Mouse (Mus musculus): ENCODE results near the gene Pde1b. TPM values are rescaled to one million over a fixed set of nuclear protein-coding genes. Genes with fewer than 3 reads are reported as not detected.

Gene Pde1b
- 6.3 TPM for polyA plus RNA-seq (2017; shearing (Covaris generic))

DNA sequence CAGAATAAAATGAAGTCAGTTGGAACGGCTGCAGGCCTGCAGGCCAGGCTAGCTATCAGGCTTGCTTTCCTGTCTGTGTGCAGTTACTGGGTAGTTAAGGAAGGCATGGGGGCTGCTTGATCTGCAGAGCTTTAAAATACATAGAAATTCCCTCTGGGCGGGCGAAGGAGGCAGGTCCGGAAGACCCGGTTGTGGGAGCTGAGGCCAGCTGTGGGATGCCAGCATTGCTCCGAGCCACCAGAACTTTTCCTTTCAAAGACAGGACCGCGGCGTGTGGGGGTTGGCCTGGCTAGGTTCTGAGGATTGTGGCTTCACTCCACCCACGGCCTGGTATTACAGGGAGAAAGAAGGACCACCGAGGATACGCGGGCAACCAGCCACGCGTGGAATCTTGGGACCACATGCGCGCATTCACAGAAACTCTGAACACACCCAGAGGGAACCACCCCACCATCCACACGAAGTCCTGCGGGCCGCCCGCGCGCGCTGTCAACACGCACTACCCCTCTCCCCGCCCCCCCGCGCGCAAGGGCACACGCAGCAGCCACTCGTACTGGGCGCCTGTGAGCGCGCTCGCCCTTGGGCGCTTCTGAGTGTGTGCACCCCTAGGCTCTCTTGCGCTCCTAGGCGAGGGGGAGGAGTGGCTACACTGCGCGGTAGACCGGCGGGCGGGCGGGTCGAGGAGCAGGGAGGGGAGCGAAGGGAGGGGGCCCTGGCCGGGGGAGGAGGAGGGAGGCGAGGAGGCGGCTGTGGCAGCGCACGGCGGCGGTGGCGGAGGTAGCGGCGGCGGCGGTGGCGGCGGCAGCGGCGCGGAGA is at the start of gene Pde1b:
Gene Pde1b, plus strand, starts transcription at position 600 of the 816 bp plus-strand sequence.

DNA sequence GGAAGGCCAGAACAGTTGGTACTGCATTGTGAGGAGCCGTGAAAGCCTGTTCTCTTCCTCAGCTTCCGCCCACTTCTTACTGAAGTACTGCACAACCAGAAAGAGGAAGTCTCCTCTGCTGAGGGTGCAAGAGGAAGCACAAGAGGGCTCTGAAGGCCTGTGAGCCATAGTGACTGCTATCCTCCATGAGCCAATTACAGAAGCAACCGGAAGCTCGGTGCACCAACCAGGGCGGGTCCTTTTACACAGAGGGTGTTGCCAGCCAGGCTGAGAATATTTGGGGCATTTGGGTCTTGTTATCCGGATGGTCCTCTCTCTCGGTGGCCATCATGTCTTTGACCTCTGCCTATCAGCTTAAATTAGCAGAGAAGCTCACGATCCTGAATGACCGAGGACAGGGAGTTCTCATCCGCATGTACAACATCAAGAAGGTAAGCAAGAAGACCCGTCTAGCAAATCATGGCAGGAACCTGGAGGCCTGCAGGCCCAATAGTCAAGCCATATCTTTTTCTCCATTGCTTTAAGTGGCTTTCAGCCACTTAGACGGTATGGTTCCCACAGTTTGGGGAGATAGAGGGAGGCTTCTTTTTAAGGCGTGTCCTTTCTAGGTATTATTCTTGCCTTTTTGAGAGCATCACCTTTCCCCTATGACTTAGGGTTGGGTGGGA is 49.1 kb upstream of the Pde1b start, which contains the start of gene Nckap1l:
Gene Nckap1l, plus strand, starts transcription at position 244 of the 668 bp plus-strand sequence.

GRCm38 (mm10) chr15:103537822-103538213 is 35.0 kb downstream of the Pde1b start, which contains the start of gene Ppp1r1a:
Ppp1r1a (minus strand) TSS chr15:103538003.

GRCm38 (mm10) chr15:103564981-103565380 is 62.1 kb downstream of the Pde1b start, which contains the start of gene Glycam1:
Glycam1 (minus strand) TSS chr15:103565081.

Other genes with a start within 250 kb of the Pde1b start
- gene Nfe2, start 244.6 kb upstream of the Pde1b start, polyA plus RNA-seq (2017; shearing (Covaris generic)), result 0.70 TPM
- gene Copz1, start 230.3 kb upstream of the Pde1b start, polyA plus RNA-seq (2017; shearing (Covaris generic)), result 118 TPM
- not detected for gene Gpr84, start 192.4 kb upstream of the Pde1b start, polyA plus RNA-seq (2017; shearing (Covaris generic))
- not detected for gene Zfp385a, start 162.9 kb upstream of the Pde1b start, polyA plus RNA-seq (2017; shearing (Covaris generic))
- gene Itga5, start 136.3 kb upstream of the Pde1b start, polyA plus RNA-seq (2017; shearing (Covaris generic)), result not detected
- gene Gtsf1, start 72.6 kb upstream of the Pde1b start, polyA plus RNA-seq (2017; shearing (Covaris generic)), result not detected
- gene Gtsf2, start 54.6 kb upstream of the Pde1b start, polyA plus RNA-seq (2017; shearing (Covaris generic)), result not detected
- 109 TPM for gene Nckap1l, start 49.2 kb upstream of the Pde1b start, polyA plus RNA-seq (2017; shearing (Covaris generic))
- gene Ppp1r1a, start 35.0 kb downstream of the Pde1b start, polyA plus RNA-seq (2017; shearing (Covaris generic)), result not detected
- not detected for gene Glycam1, start 62.0 kb downstream of the Pde1b start, polyA plus RNA-seq (2017; shearing (Covaris generic))